Mouse (Mus musculus): ENCODE results near the gene Ptgis.

DNA sequence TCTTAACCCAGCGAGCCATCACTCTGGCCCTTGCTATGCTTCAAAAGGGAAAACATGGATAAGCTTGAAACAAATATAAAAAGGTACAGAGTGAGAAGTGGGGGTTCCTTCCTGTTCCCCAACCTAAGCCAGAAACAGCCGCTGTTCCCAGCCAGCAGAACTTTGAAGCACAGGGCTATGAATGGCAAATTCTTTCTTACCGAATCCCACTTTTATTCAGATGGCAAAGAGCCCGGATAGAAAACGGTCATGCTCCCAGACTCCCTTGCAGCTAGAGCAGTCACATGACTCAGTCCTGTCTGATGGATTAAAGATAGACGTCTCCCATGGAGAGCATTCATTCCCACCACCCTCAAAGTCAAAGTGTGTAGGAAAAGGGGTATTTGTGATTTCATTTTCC lies 89.5 kb downstream of the Ptgis start:
- TF ChIP-seq CTCF (IDR thresholded peaks at IDR 0.05): no peak
- TF ChIP-seq EP300 (IDR thresholded peaks at IDR 0.05; ENCODE audit: insufficient read depth, low read depth, low read length): no peak
- no peak for TF ChIP-seq POLR2A (IDR thresholded peaks at IDR 0.05; ENCODE audit: insufficient read depth, low read depth, low read length)
